Mouse (Mus musculus) limb, embryonic 15.5 days (tissue): Measurements from ENCODE around the gene Asxl2. TPM values are rescaled to one million over a fixed set of nuclear protein-coding genes. Genes with fewer than 3 reads are reported as not detected.
A peak's percentile ranks its signal among the peaks of the same experiment; 100 is the strongest.
"Not testable (repeated sequence)": the region's sequence is repeated elsewhere in the genome, so short reads cannot be mapped to it uniquely, and the experiment has no call there.

Experiments
- ATAC-seq: fragments of 200-750 bp; cut with Nextera tagmentation; 2 replicates; pipeline ENCODE4 v1.8.0; 2017; ENCODE audit warnings: low read depth, moderate TSS enrichment; ENCODE audit not compliant: insufficient number of reproducible peaks, low FRiP score, low TSS enrichment
- H3K27ac ChIP-seq: fragments of 300-500 bp; sonication (generic); 2 replicates; pipeline ENCODE4 v1.5.1; 2015; ENCODE audit warnings: moderate library complexity, mild to moderate bottlenecking, inconsistent platforms
- H3K27me3 ChIP-seq: fragments of 300-500 bp; sonication (generic); 2 replicates; pipeline ENCODE4 v1.6.1; 2015; ENCODE audit warnings: inconsistent platforms
- H3K36me3 ChIP-seq: fragments of 300-500 bp; sonication (generic); 2 replicates; pipeline ENCODE4 v1.6.1; 2015; ENCODE audit warnings: inconsistent platforms
- H3K4me1 ChIP-seq: fragments of 300-500 bp; sonication (generic); 2 replicates; pipeline ENCODE4 v1.6.1; 2015; ENCODE audit warnings: inconsistent platforms
- H3K4me2 ChIP-seq: fragments of 300-500 bp; sonication (generic); 2 replicates; pipeline ENCODE4 v1.6.1; 2015; ENCODE audit warnings: mild to moderate bottlenecking, inconsistent platforms
- H3K4me3 ChIP-seq: fragments of 300-500 bp; sonication (generic); 2 replicates; pipeline ENCODE4 v1.5.1; 2015; ENCODE audit warnings: mild to moderate bottlenecking, inconsistent platforms
- H3K9ac ChIP-seq: fragments of 300-500 bp; sonication (generic); 2 replicates; pipeline ENCODE4 v1.6.1; 2015; ENCODE audit warnings: inconsistent platforms
- H3K9me3 ChIP-seq: fragments of 300-500 bp; sonication (generic); 2 replicates; pipeline ENCODE4 v1.6.1; 2016; ENCODE audit warnings: inconsistent platforms
- WGBS: fragments of 180-500 bp; shearing (Covaris S2); methylation state at CpG from one replicate; pipeline ENCODE4 v1.1.7; 2015; 5-methylcytosine and 5-hydroxymethylcytosine counted together
- polyA plus RNA-seq: library from polyadenylated mRNA; unstranded; fragments of >200 nt; fragmentation: Nextera tagmentation; extraction: Ambion mirVana; gene quantifications from 2 replicates; pipeline ENCODE4 v1.2.1, GENCODE M21; 2015

Asxl2 gene
- polyA plus RNA-seq, 1 experiment from 2014 or later, result 17.4 TPM

DNA sequence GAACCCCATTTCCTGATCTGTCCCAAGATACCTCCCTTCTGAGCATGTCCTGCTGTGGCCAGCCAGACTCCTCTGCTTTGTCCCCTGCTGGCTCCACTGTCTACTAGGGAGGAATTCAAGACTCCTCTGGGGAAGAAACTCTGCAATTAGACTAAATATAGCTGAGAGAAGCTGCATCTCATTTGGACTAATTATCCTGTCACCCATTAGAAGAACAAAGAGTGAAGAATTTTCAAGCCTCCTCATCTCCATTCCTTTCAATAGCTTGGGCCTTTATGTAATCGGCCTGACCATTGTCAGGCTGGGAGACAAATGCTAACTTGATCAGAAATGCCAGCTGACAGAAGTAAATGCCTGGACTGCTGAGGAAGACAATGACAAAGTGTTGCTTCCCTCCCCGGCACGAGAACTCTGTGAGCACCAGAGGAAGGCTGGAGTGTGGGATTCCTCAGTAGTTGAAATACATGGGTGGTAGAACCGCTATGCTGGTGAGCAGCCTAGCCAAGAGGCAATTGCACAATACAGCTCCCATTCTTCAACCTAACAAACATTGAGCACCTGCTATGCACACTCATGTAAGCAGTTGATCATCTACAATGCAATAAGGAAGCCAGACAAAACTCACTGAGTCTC, 92.1 kb downstream of the Asxl2 start:
- no peak overlapping the region for H3K4me2 ChIP-seq
- no peaks in the 10 kb centered on the region for H3K4me1 ChIP-seq
- H3K9ac ChIP-seq, result no peak overlapping the region
- no peak overlapping the region for H3K4me3 ChIP-seq
- no peaks in the 10 kb centered on the region for H3K27me3 ChIP-seq
- no peaks in the 10 kb centered on the region for H3K9me3 ChIP-seq
- no peak overlapping the region for H3K27ac ChIP-seq
- 80% methylated on average over 4 of the region's 4 CpGs for WGBS
- no peak for ATAC-seq
- no peaks in the 10 kb centered on the region for H3K36me3 ChIP-seq

DNA sequence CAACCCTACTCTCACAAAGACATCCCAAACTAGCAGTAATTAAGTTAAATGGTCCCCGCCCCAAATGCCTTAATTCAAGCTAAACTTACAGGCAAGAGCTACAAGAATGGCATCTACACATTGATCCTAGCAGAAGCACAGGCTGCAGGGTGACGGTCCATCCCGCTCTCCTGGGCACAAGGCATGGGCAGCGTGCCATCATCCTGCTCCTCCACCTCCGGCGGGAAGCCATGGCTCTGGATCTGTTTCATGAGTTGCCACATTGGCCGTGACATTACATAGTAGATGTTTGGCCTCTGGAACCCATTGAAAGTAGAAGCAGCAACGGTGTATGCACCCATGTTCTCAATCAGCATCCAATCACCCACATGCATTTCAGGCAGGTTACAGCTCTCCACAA, 95.1 kb downstream of the Asxl2 start:
- not testable (repeated sequence) for H3K4me1 ChIP-seq, H3K9me3 ChIP-seq, H3K36me3 ChIP-seq, H3K9ac ChIP-seq, H3K4me2 ChIP-seq, ATAC-seq, H3K27ac ChIP-seq, H3K27me3 ChIP-seq, H3K4me3 ChIP-seq
- WGBS, result 88% methylated on average over 8 of the region's 8 CpGs

DNA sequence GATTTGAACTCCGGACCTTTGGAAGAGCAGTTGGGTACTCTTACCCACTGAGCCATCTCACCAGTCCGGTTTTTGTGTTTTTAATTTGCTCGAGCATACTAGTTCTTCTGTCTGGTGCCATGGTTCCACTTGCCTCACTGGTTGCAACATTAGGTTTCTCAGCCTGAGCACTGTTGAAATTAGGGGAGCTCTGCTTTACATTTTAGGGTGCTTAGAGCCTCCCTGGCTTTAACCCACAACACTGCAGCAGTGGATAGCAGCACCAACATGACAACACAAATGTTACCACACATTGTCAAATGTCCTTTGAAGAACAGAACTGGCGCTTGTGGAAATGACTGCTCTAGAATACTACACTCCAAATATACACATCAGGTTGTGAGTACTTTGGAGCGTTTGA, 98.9 kb downstream of the Asxl2 start:
- no peak overlapping the region for H3K9ac ChIP-seq
- H3K4me1 ChIP-seq, result no peaks in the 10 kb centered on the region
- no peak overlapping the region for H3K4me3 ChIP-seq
- 91% methylated on average over 5 of the region's 5 CpGs for WGBS
- H3K4me2 ChIP-seq, result no peak overlapping the region
- H3K36me3 ChIP-seq, result no peaks in the 10 kb centered on the region
- ATAC-seq, result no peak
- no peaks in the 10 kb centered on the region for H3K27me3 ChIP-seq
- no peaks in the 10 kb centered on the region for H3K9me3 ChIP-seq
- no peak overlapping the region for H3K27ac ChIP-seq

DNA sequence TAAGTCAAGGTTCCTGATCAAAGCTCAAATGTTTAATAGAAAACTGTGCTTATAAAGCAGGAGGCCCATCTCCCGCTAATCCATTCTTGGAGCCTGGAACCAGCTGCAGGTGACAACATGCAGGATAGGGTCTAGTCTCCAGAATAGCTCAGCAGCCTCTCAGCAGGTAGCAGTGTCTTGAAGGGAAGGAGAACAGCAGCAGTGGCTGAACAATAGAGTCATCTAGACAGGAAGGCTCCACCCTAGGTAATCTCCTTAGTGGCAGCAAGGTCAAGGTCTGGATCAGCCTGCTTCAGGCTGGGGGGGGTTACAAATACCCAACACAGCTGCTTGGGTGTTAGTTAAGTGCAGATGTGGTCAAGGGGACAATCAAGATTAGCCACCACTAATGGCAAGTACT, 108.8 kb downstream of the Asxl2 start:
- not testable (repeated sequence) for H3K36me3 ChIP-seq, H3K27me3 ChIP-seq, H3K9ac ChIP-seq, H3K4me3 ChIP-seq, H3K27ac ChIP-seq, ATAC-seq, H3K9me3 ChIP-seq, H3K4me1 ChIP-seq, H3K4me2 ChIP-seq
- WGBS, result 91% methylated on average over 1 of the region's 1 CpGs

DNA sequence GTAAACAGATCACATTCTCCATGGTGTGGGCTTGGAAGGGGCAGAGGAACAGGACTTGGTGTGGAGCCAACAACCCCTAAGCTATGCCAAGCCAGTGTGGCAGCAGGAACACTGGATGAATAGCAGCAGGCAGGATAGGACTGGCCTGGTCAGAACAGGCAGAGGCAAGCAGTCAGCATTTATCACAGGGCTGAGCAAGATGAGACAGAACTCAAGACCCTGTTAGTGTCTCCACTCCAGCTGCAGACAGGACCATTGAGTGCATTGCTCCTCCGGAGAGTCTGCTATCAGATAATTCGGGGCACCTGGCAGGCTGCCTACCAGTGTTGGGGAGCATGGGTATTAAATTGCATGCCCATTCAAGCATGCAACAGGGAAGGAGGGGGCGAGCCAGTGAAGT, 111.0 kb downstream of the Asxl2 start:
- Histone ChIP-seq H3K4me2 (no peak overlapping the region), H3K9ac (no peak overlapping the region)

DNA sequence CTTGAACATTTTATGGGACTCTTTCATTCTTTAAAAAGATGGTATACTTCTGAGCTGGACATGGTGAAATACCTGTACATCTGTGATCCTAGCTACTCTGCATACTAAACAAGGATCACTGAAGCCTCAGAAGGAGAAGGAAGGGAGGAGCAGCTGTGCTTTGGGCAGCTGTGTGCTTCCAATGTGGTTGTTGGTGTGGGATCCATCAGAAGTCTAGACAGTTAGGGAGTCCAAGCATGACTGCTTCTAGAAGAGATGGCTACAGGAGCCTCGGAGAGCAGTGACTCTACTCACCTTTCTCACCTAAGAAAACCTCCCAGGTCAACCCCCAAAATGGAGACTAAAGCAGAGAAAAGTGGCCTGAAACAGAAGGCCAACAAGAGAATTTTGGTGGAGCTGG, 111.4 kb downstream of the Asxl2 start:
- Histone ChIP-seq H3K4me3 (no peak overlapping the region), H3K9ac (no peak overlapping the region), H3K27ac (0 out of 2 replicates have a peak overlapping the region, but pooled peaks have one; percentile 17), H3K36me3 (no peaks in the 10 kb centered on the region), H3K4me1 (peaks cover 7% of the 10 kb centered on the region), H3K27me3 (no peaks in the 10 kb centered on the region), H3K4me2 (no peak overlapping the region), H3K9me3 (no peaks in the 10 kb centered on the region)
- 81% methylated on average over 1 of the region's 1 CpGs for WGBS
- ATAC-seq, result no peak

More for the DNA sequence above, 111.0 kb downstream of the Asxl2 start:
- Histone ChIP-seq H3K9me3 (no peaks in the 10 kb centered on the region), H3K36me3 (no peaks in the 10 kb centered on the region), H3K27ac (peak overlapping the region; percentile 17; the same call in 1 of the 2 replicates), H3K4me3 (no peak overlapping the region), H3K27me3 (no peaks in the 10 kb centered on the region), H3K4me1 (peaks cover 7% of the 10 kb centered on the region)
- WGBS, result 43% methylated on average over 3 of the region's 3 CpGs
- ATAC-seq, result no peak

DNA sequence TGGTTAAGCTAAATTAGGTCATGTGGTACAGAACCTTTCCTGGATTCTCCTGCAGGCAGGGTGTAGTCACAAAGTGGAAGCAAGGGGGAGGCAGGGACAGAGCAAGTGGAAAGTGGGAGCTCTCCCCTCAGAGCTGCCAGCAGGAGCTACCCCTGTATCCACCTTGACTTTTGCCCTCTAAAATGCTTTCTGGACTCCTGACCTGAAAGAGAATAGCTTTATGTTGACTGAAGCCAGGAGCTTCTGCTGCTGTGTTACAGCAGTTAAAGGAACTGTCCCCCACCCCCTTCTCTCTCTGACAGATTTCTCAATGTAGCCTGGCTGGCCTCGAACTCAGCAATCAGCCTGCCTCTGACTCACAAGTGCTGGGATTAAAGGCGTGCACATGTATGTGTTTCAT, 112.9 kb downstream of the Asxl2 start:
- Histone ChIP-seq H3K9ac (no peak overlapping the region), H3K4me3 (no peak overlapping the region), H3K27me3 (no peaks in the 10 kb centered on the region), H3K27ac (no peak overlapping the region), H3K4me1 (peaks cover 7% of the 10 kb centered on the region), H3K36me3 (no peaks in the 10 kb centered on the region), H3K9me3 (no peaks in the 10 kb centered on the region), H3K4me2 (no peak overlapping the region)
- 75% methylated on average over 2 of the region's 2 CpGs for WGBS
- ATAC-seq, result no peak

DNA sequence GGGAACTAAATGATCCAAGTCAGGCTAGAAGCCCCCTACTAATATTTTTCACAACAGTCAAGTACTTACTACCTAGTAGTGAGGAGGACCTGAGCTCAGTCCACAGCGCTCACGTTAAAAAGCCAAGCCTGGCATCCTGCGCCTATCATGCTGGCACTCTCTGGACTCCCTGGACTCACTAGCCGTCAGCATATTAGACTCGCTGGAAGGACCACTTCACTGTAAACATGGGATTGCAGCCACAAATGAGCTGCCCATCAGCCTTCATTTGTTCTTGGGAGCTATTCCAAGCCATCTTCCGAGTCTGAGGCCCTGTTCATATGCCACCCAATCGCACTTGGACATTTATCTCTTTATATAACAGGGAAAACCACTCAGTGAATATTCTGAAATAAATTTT, 114.2 kb downstream of the Asxl2 start:
- Histone ChIP-seq H3K4me2 (no peak overlapping the region), H3K27me3 (no peaks in the 10 kb centered on the region), H3K4me1 (peaks cover 7% of the 10 kb centered on the region), H3K9ac (no peak overlapping the region), H3K27ac (no peak overlapping the region), H3K36me3 (no peaks in the 10 kb centered on the region), H3K4me3 (no peak overlapping the region), H3K9me3 (no peaks in the 10 kb centered on the region)
- ATAC-seq, result no peak
- 93% methylated on average over 7 of the region's 7 CpGs for WGBS

DNA sequence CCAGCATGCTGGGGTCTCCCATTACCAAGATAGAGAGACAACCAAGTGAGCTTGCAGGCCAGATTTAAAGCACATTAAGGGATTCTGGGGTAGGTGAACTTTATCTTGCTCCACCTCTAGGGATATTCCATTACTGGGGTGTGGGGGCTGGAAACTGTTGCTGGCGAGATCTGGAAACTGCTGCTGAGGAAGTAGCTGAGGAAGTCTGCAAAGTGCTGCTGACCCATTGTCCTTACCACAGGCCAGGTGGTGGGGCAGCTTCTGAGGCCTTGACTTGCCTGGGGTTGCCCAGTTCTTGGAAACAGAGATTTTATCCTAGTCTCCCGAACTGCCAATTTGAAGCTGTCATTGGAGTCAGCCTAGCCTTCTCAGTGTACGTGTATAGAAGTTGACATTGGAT, 118.8 kb downstream of the Asxl2 start:
- 71% methylated on average over 3 of the region's 3 CpGs for WGBS
- H3K27me3 ChIP-seq, result no peaks in the 10 kb centered on the region

DNA sequence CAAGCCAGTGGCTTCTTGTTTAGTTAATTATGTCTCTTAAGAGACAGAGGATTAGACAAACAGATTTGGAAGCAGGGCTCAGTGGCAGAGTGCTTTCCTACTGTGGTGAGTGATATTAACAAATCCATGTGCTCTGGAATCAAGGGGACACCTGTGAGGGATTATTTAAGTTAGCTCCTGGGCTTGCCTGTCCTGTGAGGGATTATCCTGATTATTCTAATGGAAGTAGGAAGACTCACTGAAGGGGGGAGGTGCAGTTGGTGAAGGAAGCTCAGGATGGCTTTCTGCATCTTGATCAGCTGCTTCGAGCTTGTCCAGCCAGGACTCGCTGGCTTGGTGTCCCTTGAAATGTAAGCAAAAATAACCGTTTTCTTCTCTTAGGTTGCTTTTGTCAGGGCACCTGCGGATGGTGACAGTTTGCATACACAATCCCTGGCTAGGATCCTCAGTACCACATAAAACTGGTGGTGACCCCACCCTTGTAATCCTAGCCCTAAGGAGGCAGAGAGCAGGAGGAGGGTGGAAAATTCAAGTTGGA, 119.5 kb downstream of the Asxl2 start:
- Histone ChIP-seq H3K4me1 (no peaks in the 10 kb centered on the region), H3K9ac (no peak overlapping the region), H3K4me3 (no peak overlapping the region), H3K36me3 (no peaks in the 10 kb centered on the region), H3K27ac (no peak overlapping the region), H3K9me3 (no peaks in the 10 kb centered on the region), H3K4me2 (no peak overlapping the region), H3K27me3 (no peaks in the 10 kb centered on the region)
- WGBS, result 42% methylated on average over 4 of the region's 4 CpGs
- ATAC-seq, result no peak

More for the DNA sequence above, 118.8 kb downstream of the Asxl2 start:
- ATAC-seq, result no peak
- H3K27ac ChIP-seq, result no peak overlapping the region
- H3K4me3 ChIP-seq, result no peak overlapping the region
- no peaks in the 10 kb centered on the region for H3K4me1 ChIP-seq
- H3K36me3 ChIP-seq, result no peaks in the 10 kb centered on the region
- H3K9me3 ChIP-seq, result no peaks in the 10 kb centered on the region
- no peak overlapping the region for H3K4me2 ChIP-seq
- H3K9ac ChIP-seq, result no peak overlapping the region

DNA sequence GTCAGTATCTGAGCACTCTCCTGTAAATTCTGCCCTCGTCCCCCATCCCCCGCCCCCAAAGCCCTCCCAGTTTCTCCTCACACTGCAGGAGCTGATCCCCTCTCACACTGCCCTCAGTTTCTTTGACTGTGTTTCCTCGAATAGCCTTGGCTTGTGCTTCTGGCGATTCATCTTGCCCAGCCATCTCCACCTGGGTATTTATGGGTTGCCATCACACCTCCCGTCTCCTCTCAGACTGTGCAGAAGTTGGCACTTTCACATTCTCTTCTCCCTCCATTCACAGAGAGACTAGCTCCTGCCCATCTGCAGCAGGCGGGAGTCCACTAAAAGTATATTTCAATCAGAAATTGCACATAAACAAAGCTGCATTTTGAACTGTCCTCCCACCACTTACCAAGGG, 120.1 kb downstream of the Asxl2 start:
- Histone ChIP-seq H3K9ac (no peak overlapping the region), H3K27me3 (no peaks in the 10 kb centered on the region), H3K4me3 (no peak overlapping the region), H3K27ac (no peak overlapping the region), H3K4me1 (no peaks in the 10 kb centered on the region), H3K36me3 (no peaks in the 10 kb centered on the region), H3K9me3 (no peaks in the 10 kb centered on the region), H3K4me2 (no peak overlapping the region)
- ATAC-seq, result no peak
- 47% methylated on average over 6 of the region's 6 CpGs for WGBS

DNA sequence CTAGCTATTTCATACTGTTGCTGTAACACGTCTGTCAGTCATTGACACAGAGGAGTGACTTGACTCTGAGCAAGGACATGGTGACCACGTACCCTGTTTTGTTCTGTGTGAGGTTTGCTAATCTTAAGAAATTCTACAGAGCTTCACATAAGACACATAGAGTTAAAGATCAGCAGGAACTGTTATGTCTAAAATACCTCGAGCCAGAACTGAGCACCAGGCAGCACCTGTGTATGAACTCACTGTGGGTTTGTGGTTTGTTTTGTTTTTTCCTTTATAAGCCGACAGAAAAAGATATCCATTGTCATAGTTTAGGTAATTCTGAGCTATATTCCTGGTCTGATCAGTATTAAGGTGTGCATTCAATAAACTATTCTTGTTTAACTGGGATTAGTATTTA, 120.8 kb downstream of the Asxl2 start:
- Histone ChIP-seq H3K9me3 (no peaks in the 10 kb centered on the region), H3K4me3 (no peak overlapping the region), H3K4me2 (no peak overlapping the region), H3K36me3 (no peaks in the 10 kb centered on the region), H3K9ac (no peak overlapping the region), H3K27ac (no peak overlapping the region), H3K4me1 (no peaks in the 10 kb centered on the region), H3K27me3 (no peaks in the 10 kb centered on the region)
- WGBS, result 54% methylated on average over 4 of the region's 4 CpGs
- ATAC-seq, result no peak

DNA sequence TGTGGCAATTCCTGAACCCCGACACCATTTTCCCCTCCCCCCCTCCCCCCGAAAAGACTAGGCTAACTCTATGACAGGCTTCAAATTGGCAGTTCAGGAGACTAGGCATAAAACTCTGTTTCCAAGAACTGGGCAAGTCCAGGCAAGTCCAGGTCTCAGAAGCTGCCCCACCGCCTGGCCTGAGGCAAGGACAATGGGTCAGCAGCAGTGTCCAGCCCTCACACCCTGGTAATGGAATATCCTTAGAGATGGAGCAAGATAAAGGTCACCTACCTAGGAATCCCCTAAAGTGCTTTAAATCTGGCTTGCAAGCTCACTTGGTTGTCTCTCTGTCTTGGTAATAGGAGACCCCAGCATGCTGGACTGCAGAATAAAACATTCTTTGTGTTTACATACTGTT, 121.3 kb downstream of the Asxl2 start:
- no peaks in the 10 kb centered on the region for H3K9me3 ChIP-seq
- H3K9ac ChIP-seq, result no peak overlapping the region
- no peak overlapping the region for H3K4me3 ChIP-seq
- no peaks in the 10 kb centered on the region for H3K36me3 ChIP-seq
- no peak overlapping the region for H3K27ac ChIP-seq
- ATAC-seq, result no peak
- no peaks in the 10 kb centered on the region for H3K27me3 ChIP-seq
- no peaks in the 10 kb centered on the region for H3K4me1 ChIP-seq
- 47% methylated on average over 3 of the region's 3 CpGs for WGBS
- no peak overlapping the region for H3K4me2 ChIP-seq
